Mouse (Mus musculus) C2C12 (cell line): ENCODE results near the gene Mib2. TPM values are rescaled to one million over a fixed set of nuclear protein-coding genes. Genes with fewer than 3 reads are reported as not detected.

Source experiments
- H3K27me3 ChIP-seq: one replicate; pipeline ENCODE4 v1.6.1; 2011; ENCODE audit not compliant: control insufficient read depth, insufficient read depth, insufficient read length
- H3K36me3 ChIP-seq: one replicate; pipeline ENCODE4 v1.6.1; 2011; ENCODE audit not compliant: control insufficient read depth, insufficient read depth
- H3K4me3 ChIP-seq: one replicate; pipeline ENCODE4 v1.5.1; 2011; ENCODE audit warnings: mild to moderate bottlenecking, control low read depth; ENCODE audit not compliant: poor library complexity, insufficient read depth, severe bottlenecking
- H3K79me2 ChIP-seq: one replicate; pipeline ENCODE4 v1.6.1; 2011; ENCODE audit not compliant: control insufficient read depth, insufficient read depth
- H3K79me3 ChIP-seq: one replicate; pipeline ENCODE4 v1.6.1; 2011; ENCODE audit warnings: low read depth, control low read depth
- H3ac ChIP-seq: one replicate; pipeline ENCODE3; 2011; ENCODE audit warnings: low read depth; ENCODE audit not compliant: control insufficient read depth, insufficient read length
- CEBPB ChIP-seq: IDR thresholded peaks from one replicate; pipeline ENCODE4 v1.6.1; 2011; ENCODE audit warnings: low read depth, mild to moderate bottlenecking, control low read depth, moderate library complexity
- CTCF ChIP-seq: IDR thresholded peaks from one replicate; pipeline ENCODE4 v1.5.1; 2011; ENCODE audit not compliant: control insufficient read depth, insufficient read depth, insufficient read length
- FOSL1 ChIP-seq: IDR thresholded peaks from one replicate; pipeline ENCODE4 v1.8.0; 2011; ENCODE audit warnings: mild to moderate bottlenecking, low read length; ENCODE audit not compliant: poor library complexity, insufficient read depth, severe bottlenecking
- MAX ChIP-seq: IDR thresholded peaks from one replicate; pipeline ENCODE4 v1.6.1; 2011; ENCODE audit warnings: mild to moderate bottlenecking, control low read depth
- MYOD1 ChIP-seq: IDR thresholded peaks from one replicate; pipeline ENCODE4 v1.6.1; 2011; ENCODE audit warnings: low read depth; ENCODE audit not compliant: control insufficient read depth, insufficient read length
- MYOG ChIP-seq: IDR thresholded peaks from one replicate; pipeline ENCODE4 v1.6.1; 2011; ENCODE audit not compliant: control insufficient read depth, insufficient read length; ENCODE audit errors: extremely low read depth
- USF1 ChIP-seq: IDR thresholded peaks from one replicate; pipeline ENCODE4 v1.6.1; 2011; ENCODE audit warnings: low read depth, mild to moderate bottlenecking, control low read depth, moderate library complexity
- polyA plus RNA-seq: library from polyadenylated mRNA; unstranded; fragments of >200 nt; fragmentation: generic; extraction: Trizol; gene quantifications from one replicate; pipeline ENCODE4 v1.2.1, GENCODE M21; 2012; ENCODE audit warnings: missing spikeins

Mib2 gene
- polyA plus RNA-seq, 1 experiment = 16.2 TPM

DNA sequence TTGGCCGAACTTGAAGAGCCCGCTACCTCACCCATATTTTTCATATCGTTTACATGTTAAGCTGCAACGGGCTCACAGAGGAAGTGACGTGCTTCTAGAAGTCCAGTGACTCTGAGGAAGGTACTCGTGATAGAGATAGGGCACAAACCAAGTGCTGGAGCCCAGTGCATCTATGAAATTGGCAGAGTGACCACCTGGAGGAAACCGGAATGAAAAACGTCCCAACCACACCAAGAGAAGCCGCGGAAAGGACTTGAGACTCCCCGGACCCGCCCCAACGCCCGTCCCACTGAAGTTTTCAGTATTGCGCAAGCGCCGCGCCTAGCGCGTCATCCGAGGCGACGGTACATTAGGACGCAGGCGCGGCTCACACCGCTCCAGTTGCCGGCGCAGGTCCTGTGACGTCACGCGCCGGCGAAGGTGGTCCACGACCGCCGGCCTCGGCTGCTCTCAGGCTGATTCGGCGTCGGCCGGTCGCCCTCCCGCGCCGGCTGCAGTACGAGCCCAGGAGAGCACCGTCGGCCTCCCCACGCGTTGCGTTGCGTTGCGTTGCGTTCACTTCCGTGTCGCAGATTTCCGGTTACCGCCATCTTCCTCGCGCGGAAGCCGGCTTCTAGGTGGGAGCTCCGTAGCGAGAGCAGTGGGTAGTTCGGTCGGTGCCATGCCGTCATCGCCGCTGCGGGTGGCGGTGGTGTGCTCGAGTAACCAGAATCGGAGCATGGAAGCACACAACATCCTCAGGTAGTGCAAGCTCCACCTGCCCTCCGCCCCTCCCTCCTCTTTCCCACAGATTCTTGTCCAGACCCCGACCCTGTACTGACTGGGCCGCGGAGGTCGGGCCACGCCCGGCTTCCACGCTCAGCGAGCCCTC, 36.0 kb upstream of the Mib2 start, which contains the start of gene Ssu72:
Ssu72 (plus strand) TSS at position 80 of the 871 bp plus-strand sequence.
- TF ChIP-seq CTCF (no peak), CEBPB (peak; percentile 98), MYOD1 (no peak), MYOG (no peak), FOSL1 (no peak)
- Histone ChIP-seq H3K4me3 (peak within 1 kb of the TSS; percentile 94), H3K36me3 (no peaks in the 10 kb centered on the region), H3K79me2 (peaks cover 50% of the 10 kb centered on the region), H3K79me3 (peaks cover 48% of the 10 kb centered on the region), H3K27me3 (no peaks in the 10 kb centered on the region), H3ac (peak within 1 kb of the TSS; percentile 85)

DNA sequence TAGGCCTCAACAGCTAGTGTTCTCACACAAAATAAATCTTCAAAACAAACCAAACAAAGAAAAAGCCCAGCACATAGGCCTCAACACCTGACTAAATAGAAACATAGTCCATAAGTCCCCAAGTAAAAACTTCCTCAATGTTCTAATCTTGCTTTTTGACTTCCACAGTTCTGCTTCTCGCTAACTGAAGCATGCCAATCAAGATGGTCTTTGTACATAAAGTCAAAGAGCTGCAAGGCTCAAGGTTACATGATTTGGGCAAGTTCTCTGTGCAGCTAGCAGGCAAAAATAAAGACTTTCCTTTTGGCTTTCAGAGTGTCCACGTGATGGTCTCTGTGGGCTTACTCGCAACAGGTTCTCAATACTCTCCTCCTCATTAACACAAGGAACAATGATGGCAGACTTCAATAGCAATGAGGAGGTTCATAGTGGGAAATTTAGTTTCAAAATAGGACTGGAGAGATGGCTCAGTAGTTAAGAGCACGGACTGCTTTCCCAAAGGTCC, 34.5 kb upstream of the Mib2 start:
- Histone ChIP-seq H3ac (no peak overlapping the region), H3K4me3 (no peak overlapping the region), H3K36me3 (no peaks in the 10 kb centered on the region), H3K27me3 (no peaks in the 10 kb centered on the region), H3K79me2 (peaks cover 35% of the 10 kb centered on the region), H3K79me3 (peaks cover 34% of the 10 kb centered on the region)
- TF ChIP-seq CTCF (no peak), FOSL1 (no peak), MYOD1 (no peak), USF1 (no peak), MYOG (no peak), MAX (no peak), CEBPB (no peak)

DNA sequence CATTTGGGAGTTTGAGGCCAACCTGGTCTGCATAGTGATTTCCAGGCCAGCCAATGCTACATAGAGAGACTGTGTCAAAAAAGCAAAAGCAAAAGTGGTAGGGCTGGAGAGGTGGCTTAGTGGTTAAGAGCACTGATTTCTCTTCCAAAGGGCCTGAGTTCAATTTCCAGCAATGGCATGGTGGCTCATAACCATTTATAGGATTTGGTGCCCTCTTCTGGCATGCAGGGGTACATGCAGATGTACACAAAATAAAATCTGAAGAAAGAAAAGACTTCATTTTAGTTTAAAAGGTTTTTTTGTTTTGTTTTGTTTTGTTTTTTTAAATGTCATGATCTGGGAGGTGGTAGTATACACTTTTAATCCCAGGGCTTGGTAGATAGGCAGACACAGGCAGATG, 31.4 kb upstream of the Mib2 start:
- H3K27me3 ChIP-seq = no peaks in the 10 kb centered on the region
- H3K4me3 ChIP-seq = no peak overlapping the region
- H3K79me2 ChIP-seq = peaks cover 4% of the 10 kb centered on the region
- TF ChIP-seq MYOD1 (no peak), CTCF (no peak), MAX (no peak), FOSL1 (no peak), MYOG (no peak), CEBPB (no peak), USF1 (no peak)
- no peaks in the 10 kb centered on the region for H3K36me3 ChIP-seq
- peaks cover 4% of the 10 kb centered on the region for H3K79me3 ChIP-seq
- no peak overlapping the region for H3ac ChIP-seq

DNA sequence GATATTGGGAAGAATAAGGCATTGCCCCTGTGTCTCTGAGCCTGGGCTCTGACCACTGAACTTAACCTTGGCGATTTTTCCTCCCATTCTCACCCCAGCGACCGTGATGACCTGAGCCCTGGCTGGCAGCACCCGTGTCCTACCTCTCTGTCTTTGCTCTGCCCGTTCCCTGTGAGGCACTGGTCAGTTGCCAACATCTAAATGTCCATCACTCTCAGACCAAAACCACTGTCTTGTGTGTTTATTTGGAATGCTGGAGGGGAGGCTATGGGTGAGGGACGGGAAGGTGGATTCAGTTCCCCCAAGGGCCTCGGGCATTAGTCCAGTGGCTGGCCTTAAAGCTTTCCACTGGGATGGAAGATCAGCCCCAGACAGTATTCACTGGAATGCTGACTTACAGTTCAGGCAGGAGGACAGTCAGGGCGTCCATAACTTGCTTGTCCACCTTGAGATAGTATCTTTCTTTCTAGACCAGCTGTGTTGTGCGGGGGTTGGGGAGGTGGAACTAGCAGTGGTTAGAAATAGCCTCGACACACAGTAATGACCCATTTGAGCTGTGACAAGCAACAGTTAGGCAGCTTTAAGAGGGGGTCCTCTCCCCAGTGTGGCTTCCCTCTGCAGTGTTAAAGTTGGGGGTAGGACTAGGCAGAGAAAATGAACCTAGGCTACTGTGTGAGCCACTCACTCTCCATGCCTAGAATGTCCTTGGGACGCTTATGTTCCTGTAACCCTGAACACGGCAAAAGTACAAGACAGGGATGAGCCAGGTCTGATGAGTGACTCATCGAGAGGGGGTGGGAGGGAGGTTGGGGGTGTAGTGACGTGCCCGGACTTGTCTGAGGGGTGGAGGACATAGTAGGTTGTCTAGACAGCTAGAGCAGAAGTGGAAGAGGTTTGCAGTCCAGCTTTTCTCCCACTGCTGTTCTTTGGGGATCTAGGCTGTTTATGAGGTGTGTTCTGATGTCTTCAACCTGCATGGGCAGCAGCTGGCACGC, 27.6 kb upstream of the Mib2 start:
- no peak for TF ChIP-seq CTCF
- TF ChIP-seq CEBPB = no peak
- TF ChIP-seq MYOG = no peak
- no peak for TF ChIP-seq MAX
- no peak for TF ChIP-seq FOSL1
- no peak for TF ChIP-seq MYOD1
- no peak for TF ChIP-seq USF1
- peak overlapping the region; percentile 6 for H3K4me3 ChIP-seq

DNA sequence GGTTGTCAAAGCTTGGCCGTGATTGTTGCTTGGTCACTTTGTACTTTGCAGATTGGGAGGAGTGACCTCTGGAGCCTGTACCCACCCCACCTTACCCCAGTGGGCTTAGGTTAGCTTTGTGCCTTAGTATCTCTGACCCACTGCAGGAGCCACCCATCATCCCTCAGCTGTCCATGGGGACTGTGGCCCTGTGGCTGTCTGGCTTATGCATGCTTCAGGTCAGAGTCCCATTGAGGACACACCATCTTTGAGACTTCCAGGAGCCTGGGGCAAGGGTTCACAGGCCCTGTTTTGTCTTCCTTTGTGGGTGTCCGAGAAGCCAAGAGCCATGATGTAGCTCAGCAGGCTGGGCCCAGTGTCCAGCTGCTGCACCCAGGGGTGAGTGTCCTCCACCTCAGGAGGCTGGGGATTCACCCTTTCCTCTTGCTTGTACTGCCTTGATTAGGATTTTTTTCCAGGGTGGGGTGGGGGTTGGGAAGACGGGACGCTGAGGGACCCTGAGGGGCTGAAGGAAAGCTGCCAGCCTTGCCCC, 26.6 kb upstream of the Mib2 start:
- H3ac ChIP-seq = no peak overlapping the region
- H3K36me3 ChIP-seq = no peaks in the 10 kb centered on the region
- no peak overlapping the region for H3K4me3 ChIP-seq
- no peaks in the 10 kb centered on the region for H3K79me2 ChIP-seq
- no peaks in the 10 kb centered on the region for H3K27me3 ChIP-seq
- no peaks in the 10 kb centered on the region for H3K79me3 ChIP-seq
- no peak for TF ChIP-seq MYOD1
- TF ChIP-seq FOSL1 = no peak
- TF ChIP-seq USF1 = no peak
- no peak for TF ChIP-seq MAX
- no peak for TF ChIP-seq CEBPB
- no peak for TF ChIP-seq MYOG
- TF ChIP-seq CTCF = no peak

More for the DNA sequence above, 27.6 kb upstream of the Mib2 start:
- no peaks in the 10 kb centered on the region for H3K36me3 ChIP-seq
- H3K79me2 ChIP-seq = no peaks in the 10 kb centered on the region
- H3K27me3 ChIP-seq = no peaks in the 10 kb centered on the region
- H3ac ChIP-seq = no peak overlapping the region
- H3K79me3 ChIP-seq = no peaks in the 10 kb centered on the region
